Comparison of ENCODE assay signal across 14 mouse cellular contexts in the genomic region with DNA sequence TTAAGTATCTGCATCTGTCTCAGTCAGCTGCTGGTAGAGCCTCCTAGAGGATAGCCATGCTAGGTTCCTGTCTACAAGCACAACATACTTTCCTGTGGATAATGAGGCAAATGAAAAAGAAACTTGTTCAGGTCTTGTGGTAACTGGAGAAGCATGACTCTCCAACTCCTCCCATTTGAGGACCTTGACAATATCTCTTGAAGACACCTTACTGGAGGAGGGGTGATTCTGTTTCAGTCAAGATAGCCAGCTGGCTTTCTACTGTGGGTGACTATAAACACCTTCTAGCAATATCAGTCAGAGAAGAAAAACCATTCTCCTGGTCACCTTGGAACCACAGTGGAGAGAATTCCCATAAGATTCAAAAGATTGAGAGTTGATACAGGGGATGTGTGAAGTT.
"Had no signal": no experiment of that assay in that cellular context is flagged by ENCODE, and none has a peak within 500 bp of the region (broad histone marks: within the 10 kb centered on the region; RNA-seq: fewer than 3 reads in every experiment).

No protein-coding gene starts in this region.

- H3K27ac ChIP-seq: kidney, postnatal 0 days; layer of hippocampus, adult 2 months; macrophage had no signal

- DNase-seq: kidney, adult 18-20 months; kidney, adult 9 months; kidney, postnatal 25 days; layer of hippocampus, adult 9-11 months; lung, embryonic 14.5 days; midbrain, embryonic 14.5 days; thymus, adult 18-20 months; thymus, postnatal 36 days had no signal

- H3K9ac ChIP-seq: lung, embryonic 14.5 days had no signal

- H3K4me2 ChIP-seq: liver, embryonic 11.5 days; lung, embryonic 14.5 days; midbrain, embryonic 11.5 days had no signal

- H3K4me3 ChIP-seq: layer of hippocampus, adult 2 months; megakaryocyte, embryonic 14.5 days had no signal
